Mouse (Mus musculus) bone marrow macrophage, adult 2 months (primary cell): ENCODE data around the gene Tardbp.

Experiments used
- CTCF ChIP-seq: IDR thresholded peaks from 2 replicates; pipeline ENCODE4 v1.5.1; 2012; ENCODE audit warnings: low read depth, mild to moderate bottlenecking, low read length, moderate library complexity
- POLR2A ChIP-seq: IDR thresholded peaks from 2 replicates; pipeline ENCODE4 v1.6.1; 2012; ENCODE audit warnings: mild to moderate bottlenecking, low read depth, low read length, borderline replicate concordance

GRCm38 (mm10) chr4:148641121-148641520, 14.3 kb upstream of the Tardbp start:
- TF ChIP-seq CTCF, result no peak
- TF ChIP-seq POLR2A, result no peak
